Mouse (Mus musculus) bone marrow, adult 2 months (tissue): ENCODE results near the gene Twf1. TPM values are rescaled to one million over a fixed set of nuclear protein-coding genes. Genes with fewer than 3 reads are reported as not detected.
A peak's percentile ranks its signal among the peaks of the same experiment; 100 is the strongest.

Experiments
- H3K27ac ChIP-seq: fragments of 200-500 bp; 2 replicates; pipeline ENCODE4 v1.5.1; 2012; ENCODE audit warnings: low read depth, mild to moderate bottlenecking, control low read depth, inconsistent platforms, low read length; ENCODE audit not compliant: control insufficient read depth, poor library complexity, insufficient read depth
- H3K4me1 ChIP-seq: fragments of 200-500 bp; 2 replicates; pipeline ENCODE4 v1.6.1; 2011; ENCODE audit warnings: low read length; ENCODE audit not compliant: control insufficient read depth, insufficient read depth
- H3K4me3 ChIP-seq: fragments of 200-500 bp; replicated peaks from 2 replicates; pipeline ENCODE3; 2011; ENCODE audit warnings: mild to moderate bottlenecking, low read depth, low read length, control low read depth; ENCODE audit not compliant: control insufficient read depth
- CTCF ChIP-seq: fragments of 200-500 bp; IDR thresholded peaks from 2 replicates; pipeline ENCODE4 v1.5.1; 2011; ENCODE audit warnings: low read length, control low read depth; ENCODE audit not compliant: control insufficient read depth, insufficient read depth
- POLR2A ChIP-seq: fragments of 200-500 bp; IDR thresholded peaks from 2 replicates; pipeline ENCODE4 v1.6.1; 2011; ENCODE audit warnings: low read depth, mild to moderate bottlenecking, control low read depth, low read length, borderline replicate concordance; ENCODE audit not compliant: control insufficient read depth
- WGBS: fragments of 180-500 bp; shearing (Covaris S2); methylation state at CpG from one replicate; pipeline ENCODE4 v1.1.7; 2018; 5-methylcytosine and 5-hydroxymethylcytosine counted together
- polyA plus RNA-seq: library from polyadenylated mRNA; stranded (reverse); fragments of >200 nt; gene quantifications from 2 replicates; pipeline ENCODE4 v1.2.4, GENCODE M21; 2011; ENCODE audit warnings: low replicate concordance; ENCODE audit not compliant: missing spikeins, insufficient read depth, insufficient read length

The Twf1 gene
- polyA plus RNA-seq, 1 experiment = 12.9 TPM

GRCm38 (mm10) chr15:94558895-94559656 lies 30.6 kb downstream of the Twf1 start:
- Histone ChIP-seq H3K27ac (no peak overlapping the region), H3K4me1 (no peaks in the 10 kb centered on the region), H3K4me3 (no peak overlapping the region)
- TF ChIP-seq CTCF (no peak), POLR2A (no peak)
- WGBS = 78% methylated on average over 17 of the region's 17 CpGs

GRCm38 (mm10) chr15:94557442-94557841 lies 32.2 kb downstream of the Twf1 start:
- H3K4me1 ChIP-seq = no peaks in the 10 kb centered on the region
- TF ChIP-seq CTCF (peak; percentile 93), POLR2A (no peak)
- WGBS = 26% methylated on average over 7 of the region's 7 CpGs
- no peak overlapping the region for H3K4me3 ChIP-seq
- H3K27ac ChIP-seq = no peak overlapping the region

GRCm38 (mm10) chr15:94553536-94553935 lies 36.2 kb downstream of the Twf1 start:
- Histone ChIP-seq H3K27ac (no peak overlapping the region), H3K4me1 (no peaks in the 10 kb centered on the region), H3K4me3 (no peak overlapping the region)
- WGBS = 90% methylated on average over 9 of the region's 9 CpGs
- no peak for TF ChIP-seq CTCF

- Histone ChIP-seq H3K4me3 (peak overlapping the region; percentile 47), H3K4me1 (no peaks in the 10 kb centered on the region), H3K27ac (no peak overlapping the region)
- WGBS = 43% methylated on average over 4 of the region's 4 CpGs
- TF ChIP-seq POLR2A = no peak
Measured at GRCm38 (mm10) chr15:94544844-94545243, 44.8 kb downstream of the Twf1 start.

- 30% methylated on average over 9 of the region's 9 CpGs for WGBS
- Histone ChIP-seq H3K27ac (peak overlapping the region; percentile 97), H3K4me1 (no peaks in the 10 kb centered on the region), H3K4me3 (peak overlapping the region; percentile 96)
- no peak for TF ChIP-seq CTCF
- TF ChIP-seq POLR2A = no peak
Measured at GRCm38 (mm10) chr15:94544052-94544636, 45.5 kb downstream of the Twf1 start.

- peak within 1 kb of the TSS; percentile 96 for H3K4me3 ChIP-seq
- peak within 1 kb of the TSS; percentile 97 for H3K27ac ChIP-seq
- no peaks in the 10 kb centered on the region for H3K4me1 ChIP-seq
- WGBS = under 1% methylated on average over 45 of the region's 45 CpGs
- TF ChIP-seq POLR2A (no peak; the same call in 1 of the 2 replicates), CTCF (no peak)
Measured at GRCm38 (mm10) chr15:94543409-94544051, 46.2 kb downstream of the Twf1 start, which contains the start of the genes Pus7l and Irak4. TSS of gene Pus7l (minus strand) at chr15:94543547. TSS of gene Irak4 (plus strand) at chr15:94543643.

- peak overlapping the region; percentile 96 for H3K4me3 ChIP-seq
- no peaks in the 10 kb centered on the region for H3K4me1 ChIP-seq
- no peak for TF ChIP-seq POLR2A
- TF ChIP-seq CTCF = no peak
- WGBS = 3% methylated on average over 22 of the region's 22 CpGs
- no peak overlapping the region for H3K27ac ChIP-seq
Measured at GRCm38 (mm10) chr15:94542567-94543408, 46.9 kb downstream of the Twf1 start.

- Histone ChIP-seq H3K4me1 (no peaks in the 10 kb centered on the region), H3K4me3 (no peak overlapping the region), H3K27ac (no peak overlapping the region)
- TF ChIP-seq CTCF = no peak
- no peak for TF ChIP-seq POLR2A
- WGBS = 76% methylated on average over 3 of the region's 3 CpGs
Measured at GRCm38 (mm10) chr15:94539296-94539695, 50.4 kb downstream of the Twf1 start.
